In the genomic region with DNA sequence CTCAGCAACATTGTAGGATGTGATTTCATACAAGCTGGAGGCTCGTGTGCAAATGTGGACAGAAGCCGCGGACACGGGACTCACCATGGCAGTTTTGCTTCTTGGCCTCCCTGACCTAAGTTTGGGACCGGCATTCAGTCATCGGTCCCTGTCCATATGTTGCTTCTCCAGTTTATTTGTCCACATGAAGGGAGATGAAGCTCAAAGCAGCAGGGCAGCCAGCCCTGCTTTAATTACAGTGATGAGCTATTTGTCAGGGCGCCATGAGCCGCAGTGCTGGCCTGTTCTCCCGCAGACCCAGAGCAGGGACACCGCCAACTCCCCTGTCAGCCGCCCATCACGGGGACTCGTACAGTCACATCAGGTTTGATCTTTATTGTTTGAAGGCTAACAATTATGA, we compare ENCODE assay signal across 21 mouse cellular contexts.
DNase-seq lines count a peak whose midpoint lies in the region; ATAC-seq and TF ChIP-seq lines count a peak whose summit lies in the region.
"Had no signal": no experiment of that assay in that cellular context is flagged by ENCODE, and none has a peak within 500 bp of the region (broad histone marks: within the 10 kb centered on the region; RNA-seq: fewer than 3 reads in every experiment).

No protein-coding gene starts in this region.

- H3K27me3 ChIP-seq in megakaryocyte, embryonic 14.5 days (replicated peaks): no peaks in the 10 kb centered on the region
- no peaks in the 10 kb centered on the region for H3K27me3 ChIP-seq in liver, postnatal 0 days (ENCODE audit: insufficient read depth, low read length)
- H3K27me3 ChIP-seq: embryonic facial prominence, embryonic 12.5 days; forebrain, embryonic 15.5 days; intestine, embryonic 15.5 days; limb, embryonic 15.5 days; liver, embryonic 15.5 days; midbrain, embryonic 13.5 days; neural tube, embryonic 15.5 days; Patski had no signal

- peaks cover 69% of the 10 kb centered on the region for H3K9me3 ChIP-seq in megakaryocyte, embryonic 14.5 days
- H3K9me3 ChIP-seq in liver, postnatal 0 days (ENCODE audit: low read length): no peaks in the 10 kb centered on the region
- H3K9me3 ChIP-seq: embryonic facial prominence, embryonic 12.5 days; forebrain, embryonic 15.5 days; intestine, embryonic 15.5 days; limb, embryonic 15.5 days; liver, embryonic 15.5 days; midbrain, embryonic 13.5 days; neural tube, embryonic 15.5 days had no signal

- no peaks in the 10 kb centered on the region for H3K4me1 ChIP-seq in megakaryocyte, embryonic 14.5 days
- no peaks in the 10 kb centered on the region for H3K4me1 ChIP-seq in liver, postnatal 0 days (ENCODE audit: insufficient read depth)
- H3K4me1 ChIP-seq: embryonic facial prominence, embryonic 12.5 days; intestine, embryonic 15.5 days; limb, embryonic 15.5 days; liver, embryonic 15.5 days; midbrain, embryonic 13.5 days had no signal

- WGBS in liver, postnatal 0 days (ENCODE audit: insufficient replicate concordance): 84% methylated on average over 13 of the region's 13 CpGs

- no peak overlapping the region for H3K9ac ChIP-seq in liver, postnatal 0 days (replicated peaks)
- H3K9ac ChIP-seq: embryonic facial prominence, embryonic 12.5 days; forebrain, embryonic 15.5 days; intestine, embryonic 15.5 days; limb, embryonic 15.5 days; liver, embryonic 15.5 days; midbrain, embryonic 13.5 days; neural tube, embryonic 15.5 days had no signal

- H3K36me3 ChIP-seq in megakaryocyte, embryonic 14.5 days (replicated peaks; ENCODE audit: low read length): no peaks in the 10 kb centered on the region
- no peaks in the 10 kb centered on the region for H3K36me3 ChIP-seq in liver, postnatal 0 days (replicated peaks; ENCODE audit: insufficient read depth, low read length)
- H3K36me3 ChIP-seq: embryonic facial prominence, embryonic 12.5 days; forebrain, embryonic 15.5 days; intestine, embryonic 15.5 days; limb, embryonic 15.5 days; liver, embryonic 15.5 days; midbrain, embryonic 13.5 days; neural tube, embryonic 15.5 days had no signal

- TF ChIP-seq CTCF in liver, postnatal 0 days (IDR thresholded peaks at IDR 0.05; ENCODE audit: low read depth): no peak

- H3K4me2 ChIP-seq in liver, postnatal 0 days (ENCODE audit: low read depth, low read length): no peak overlapping the region
- H3K4me2 ChIP-seq: embryonic facial prominence, embryonic 12.5 days; forebrain, embryonic 15.5 days; intestine, embryonic 15.5 days; limb, embryonic 15.5 days; liver, embryonic 15.5 days; midbrain, embryonic 13.5 days; neural tube, embryonic 15.5 days had no signal

- no peak overlapping the region for H3K27ac ChIP-seq in liver, postnatal 0 days (ENCODE audit: low read depth)
- H3K27ac ChIP-seq: embryonic facial prominence, embryonic 12.5 days; forebrain, embryonic 15.5 days; intestine, embryonic 15.5 days; limb, embryonic 15.5 days; liver, embryonic 15.5 days; midbrain, embryonic 13.5 days; neural tube, embryonic 15.5 days had no signal

- TF ChIP-seq EP300 in liver, postnatal 0 days (IDR thresholded peaks at IDR 0.05; ENCODE audit: low read depth): no peak

- peak; percentile 60 for DNase-seq in cerebellum, adult 11 months
- peak; percentile 81 for DNase-seq in cerebellum, adult 9-11 months
- no peak for DNase-seq in gastrocnemius, adult 8-10 months (ENCODE audit: low spot score in 2 of 2)
- no peak for DNase-seq in liver, postnatal 0 days
- DNase-seq in heart, postnatal 25 days (ENCODE audit: low spot score): no peak
- DNase-seq: adrenal gland, postnatal 14 days; gastrocnemius, postnatal 25 days; kidney, adult 9 months; spleen, adult 18-20 months had no signal

- intact Hi-C loops in heart, postnatal 25 days (cut with DNase I): no loop called here

- no peak for ATAC-seq in megakaryocyte, adult 5-6 weeks (ENCODE audit: poor library complexity, severe bottlenecking)
- ATAC-seq in liver, postnatal 0 days: no peak
- ATAC-seq: activated CD4-positive, CD25-positive, alpha-beta regulatory T cell, adult 4 months; forebrain, embryonic 15.5 days; intestine, embryonic 15.5 days; lung, postnatal 0 days; midbrain, embryonic 13.5 days; Patski had no signal

- H3K4me3 ChIP-seq in megakaryocyte, embryonic 14.5 days (replicated peaks): peak overlapping the region; percentile 12
- no peak overlapping the region for H3K4me3 ChIP-seq in liver, postnatal 0 days (ENCODE audit: low read depth, low read length)
- H3K4me3 ChIP-seq: embryonic facial prominence, embryonic 12.5 days; forebrain, embryonic 15.5 days; intestine, embryonic 15.5 days; limb, embryonic 15.5 days; liver, embryonic 15.5 days; midbrain, embryonic 13.5 days; neural tube, embryonic 15.5 days had no signal

Comparison
In these comparisons a context has a peak if more than half of its experiments do, and no peak if none do; other contexts are left out.
1. DNase-seq: peak in cerebellum, adult 11 months (single experiment) and cerebellum, adult 9-11 months (single experiment); none in gastrocnemius, adult 8-10 months (0 of 2), liver, postnatal 0 days (single experiment) and heart, postnatal 25 days (single experiment).